Mouse (Mus musculus) limb, embryonic 11.5 days (tissue): ENCODE data around the gene Pcbp4. TPM values are rescaled to one million over a fixed set of nuclear protein-coding genes. Genes with fewer than 3 reads are reported as not detected.
A peak's percentile ranks its signal among the peaks of the same experiment; 100 is the strongest.

ENCODE experiments used
- ATAC-seq: fragments of 200-750 bp; cut with Nextera tagmentation; 2 replicates; pipeline ENCODE4 v1.8.0; 2017; ENCODE audit warnings: low read depth; ENCODE audit not compliant: insufficient number of reproducible peaks, low FRiP score, low TSS enrichment
- DNase-seq: peaks from one replicate; pipeline ENCODE4 v3.0.0-alpha.2; 2015; ENCODE audit warnings: low spot score
- H3K27ac ChIP-seq: fragments of 300-500 bp; sonication (generic); replicated peaks from 2 replicates; pipeline ENCODE4 v1.5.1; 2014; ENCODE audit warnings: low read depth, mild to moderate bottlenecking, low read length
- H3K27me3 ChIP-seq: fragments of 300-500 bp; sonication (generic); 2 replicates; pipeline ENCODE4 v1.6.1; 2014; ENCODE audit warnings: mild to moderate bottlenecking, low read length, mixed read lengths; ENCODE audit not compliant: control insufficient read depth, insufficient read depth
- H3K36me3 ChIP-seq: fragments of 300-500 bp; sonication (generic); 2 replicates; pipeline ENCODE4 v1.6.1; 2014; ENCODE audit warnings: mild to moderate bottlenecking, low read length, moderate library complexity, mixed read lengths; ENCODE audit not compliant: control insufficient read depth, insufficient read depth
- H3K4me1 ChIP-seq: fragments of 300-500 bp; sonication (generic); 2 replicates; pipeline ENCODE4 v1.6.1; 2014; ENCODE audit warnings: low read length, mixed read lengths; ENCODE audit not compliant: control insufficient read depth, insufficient read depth
- H3K4me2 ChIP-seq: fragments of 300-500 bp; sonication (generic); 2 replicates; pipeline ENCODE4 v1.6.1; 2014; ENCODE audit warnings: low read depth, mild to moderate bottlenecking, moderate library complexity; ENCODE audit not compliant: severe bottlenecking
- H3K4me3 ChIP-seq: fragments of 300-500 bp; sonication (generic); 2 replicates; pipeline ENCODE4 v1.5.1; 2014; ENCODE audit warnings: low read depth, low read length
- H3K9ac ChIP-seq: fragments of 300-500 bp; sonication (generic); 2 replicates; pipeline ENCODE4 v1.6.1; 2014; ENCODE audit warnings: mild to moderate bottlenecking, low read length
- H3K9me3 ChIP-seq: fragments of 300-500 bp; sonication (generic); 2 replicates; pipeline ENCODE4 v1.6.1; 2016; ENCODE audit warnings: low read length; ENCODE audit not compliant: control insufficient read depth
- WGBS: fragments of 180-500 bp; shearing (Covaris S2); extraction: QIAGEN DNeasy Blood & Tissue Kit; methylation state at CpG from one replicate; pipeline ENCODE4 v1.1.7; 2014; 5-methylcytosine and 5-hydroxymethylcytosine counted together
- polyA plus RNA-seq: library from polyadenylated mRNA; unstranded; fragments of >200 nt; fragmentation: Nextera tagmentation; extraction: Ambion mirVana; gene quantifications from 2 replicates; pipeline ENCODE4 v1.2.1, GENCODE M21; 2014

Gene Pcbp4
- polyA plus RNA-seq, 1 experiment from 2014 or later, result 172 TPM

DNA sequence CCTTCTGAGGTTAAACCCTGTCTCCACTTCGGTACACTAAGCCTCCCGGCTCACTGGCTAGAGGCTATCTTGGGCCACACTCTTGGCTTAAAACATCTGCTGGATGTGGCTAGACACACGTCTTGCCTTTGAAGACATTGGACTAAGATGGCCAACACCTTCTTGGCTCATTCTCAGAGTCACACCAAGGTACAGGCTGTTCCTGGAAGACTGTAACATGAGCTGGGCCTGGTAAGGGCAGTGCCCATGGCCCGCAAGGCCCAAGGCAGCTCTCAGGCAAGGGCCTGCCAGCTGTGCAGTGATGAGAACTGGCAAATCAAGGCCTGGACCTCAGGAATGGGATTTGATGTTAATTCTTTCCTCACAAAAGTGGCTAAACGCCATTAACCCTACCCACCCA lies 39.5 kb upstream of the Pcbp4 start:
- DNase-seq, result no peak
- Histone ChIP-seq H3K9ac (no peak overlapping the region), H3K27me3 (no peaks in the 10 kb centered on the region), H3K27ac (no peak overlapping the region), H3K9me3 (no peaks in the 10 kb centered on the region), H3K4me3 (no peak overlapping the region), H3K36me3 (no peaks in the 10 kb centered on the region), H3K4me1 (peaks cover 24% of the 10 kb centered on the region), H3K4me2 (no peak overlapping the region)
- WGBS, result 79% methylated on average over 5 of the region's 5 CpGs
- ATAC-seq, result no peak

DNA sequence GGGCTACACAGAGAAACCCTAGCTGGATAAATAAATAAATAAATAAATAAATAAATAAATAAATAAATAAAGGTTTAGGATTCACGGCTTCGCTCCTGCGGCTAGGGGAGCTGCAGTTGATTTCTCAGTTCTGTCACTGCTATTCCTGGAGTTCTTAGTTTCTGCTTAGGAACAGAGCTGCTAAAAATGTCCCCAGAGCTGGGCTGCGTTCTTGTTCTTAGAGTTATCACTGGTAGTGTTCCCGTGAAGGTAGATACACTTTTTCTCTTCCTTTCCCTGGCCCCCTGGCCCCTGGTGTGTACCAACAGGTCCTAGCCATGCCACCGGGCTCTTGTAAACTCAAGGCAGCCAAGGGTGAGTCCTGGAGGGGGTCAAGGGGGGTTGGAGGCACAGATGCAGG lies 36.3 kb upstream of the Pcbp4 start:
- no peaks in the 10 kb centered on the region for H3K36me3 ChIP-seq
- no peak overlapping the region for H3K9ac ChIP-seq
- no peak overlapping the region for H3K4me3 ChIP-seq
- WGBS, result 79% methylated on average over 6 of the region's 6 CpGs
- H3K27ac ChIP-seq, result no peak overlapping the region
- no peak overlapping the region for H3K4me2 ChIP-seq
- no peak for DNase-seq
- H3K9me3 ChIP-seq, result no peaks in the 10 kb centered on the region
- ATAC-seq, result no peak
- H3K4me1 ChIP-seq, result peaks cover 32% of the 10 kb centered on the region
- no peaks in the 10 kb centered on the region for H3K27me3 ChIP-seq

DNA sequence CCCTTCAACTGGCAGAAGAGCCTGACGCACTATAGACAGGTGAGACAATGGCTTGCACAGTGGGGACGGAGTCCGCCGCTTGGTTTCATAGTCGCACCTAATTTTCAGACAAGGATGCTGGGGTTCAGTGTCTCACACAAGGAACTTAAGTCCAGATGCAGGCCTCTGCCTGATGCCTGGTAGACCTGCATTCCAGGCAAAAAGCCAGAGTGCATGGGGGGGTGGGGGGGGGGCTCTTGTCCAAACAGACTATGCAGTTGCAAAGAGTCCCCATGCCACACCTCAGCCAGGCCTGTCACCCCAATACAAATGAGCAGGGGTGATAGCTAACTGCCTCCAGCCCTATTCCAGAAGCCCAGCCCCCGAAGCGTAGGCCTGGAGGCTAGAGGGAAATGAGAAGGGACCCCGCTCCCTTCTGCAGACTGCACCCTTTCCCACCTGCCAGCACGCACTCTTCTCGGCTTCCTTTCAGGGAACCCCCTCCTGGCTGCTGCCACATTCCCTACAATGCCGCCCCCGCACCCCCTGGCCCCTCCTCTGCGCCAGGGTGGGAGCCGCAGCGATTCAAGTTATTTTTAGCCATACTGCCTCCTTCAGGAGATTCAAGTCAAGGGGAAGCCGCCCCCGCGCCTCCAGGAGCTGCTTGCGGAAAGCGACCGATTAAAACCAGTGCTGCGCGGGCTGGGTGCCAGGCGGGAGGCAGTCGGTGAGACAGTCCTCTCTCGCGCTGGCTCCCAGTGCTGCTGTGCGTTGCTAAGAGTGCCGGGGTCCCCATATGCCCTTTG lies 35.1 kb upstream of the Pcbp4 start:
- H3K4me2 ChIP-seq, result peak overlapping the region; percentile 48
- peak overlapping the region; percentile 55 for H3K9ac ChIP-seq
- DNase-seq (peak; percentile 82), ATAC-seq (peak; percentile 14; the same call in 1 of the 2 replicates)
- peak overlapping the region; percentile 52; the same call in 1 of the 2 replicates for H3K27ac ChIP-seq
- no peaks in the 10 kb centered on the region for H3K9me3 ChIP-seq
- peak overlapping the region; percentile 23 for H3K4me3 ChIP-seq
- H3K4me1 ChIP-seq, result peaks cover 32% of the 10 kb centered on the region
- no peaks in the 10 kb centered on the region for H3K36me3 ChIP-seq
- WGBS, result 17% methylated on average over 29 of the region's 29 CpGs
- no peaks in the 10 kb centered on the region for H3K27me3 ChIP-seq

DNA sequence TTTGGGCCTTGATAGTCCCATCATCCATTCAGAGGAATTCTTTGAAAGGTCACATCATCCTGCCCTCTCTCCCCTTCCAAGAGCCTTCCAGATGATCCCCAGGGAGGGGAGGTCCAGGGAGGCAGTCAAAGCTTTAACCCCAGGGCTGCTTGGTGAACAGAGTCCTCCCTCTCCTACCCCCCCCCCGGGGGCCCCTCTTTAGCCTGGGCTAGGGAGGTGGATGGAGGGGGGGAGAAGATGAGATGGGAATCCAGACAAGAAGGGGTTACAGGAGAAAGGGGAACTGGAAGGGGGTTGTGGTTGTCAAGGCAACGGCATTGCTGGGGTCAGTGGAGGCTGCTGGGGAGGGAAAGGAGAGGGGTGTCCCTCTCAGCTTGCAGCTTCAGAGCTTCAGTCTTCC lies 32.5 kb upstream of the Pcbp4 start:
- H3K4me1 ChIP-seq, result peaks cover 32% of the 10 kb centered on the region
- no peaks in the 10 kb centered on the region for H3K9me3 ChIP-seq
- no peak overlapping the region for H3K4me3 ChIP-seq
- no peak overlapping the region; the same call in 1 of the 2 replicates for H3K27ac ChIP-seq
- DNase-seq (peak; percentile 42), ATAC-seq (0 out of 2 replicates have a peak, but pooled peaks have one; percentile 17)
- H3K27me3 ChIP-seq, result no peaks in the 10 kb centered on the region
- no peak overlapping the region; the same call in 1 of the 2 replicates for H3K9ac ChIP-seq
- H3K36me3 ChIP-seq, result no peaks in the 10 kb centered on the region
- peak overlapping the region; percentile 10 for H3K4me2 ChIP-seq
- WGBS, result 0% methylated on average over 2 of the region's 2 CpGs

DNA sequence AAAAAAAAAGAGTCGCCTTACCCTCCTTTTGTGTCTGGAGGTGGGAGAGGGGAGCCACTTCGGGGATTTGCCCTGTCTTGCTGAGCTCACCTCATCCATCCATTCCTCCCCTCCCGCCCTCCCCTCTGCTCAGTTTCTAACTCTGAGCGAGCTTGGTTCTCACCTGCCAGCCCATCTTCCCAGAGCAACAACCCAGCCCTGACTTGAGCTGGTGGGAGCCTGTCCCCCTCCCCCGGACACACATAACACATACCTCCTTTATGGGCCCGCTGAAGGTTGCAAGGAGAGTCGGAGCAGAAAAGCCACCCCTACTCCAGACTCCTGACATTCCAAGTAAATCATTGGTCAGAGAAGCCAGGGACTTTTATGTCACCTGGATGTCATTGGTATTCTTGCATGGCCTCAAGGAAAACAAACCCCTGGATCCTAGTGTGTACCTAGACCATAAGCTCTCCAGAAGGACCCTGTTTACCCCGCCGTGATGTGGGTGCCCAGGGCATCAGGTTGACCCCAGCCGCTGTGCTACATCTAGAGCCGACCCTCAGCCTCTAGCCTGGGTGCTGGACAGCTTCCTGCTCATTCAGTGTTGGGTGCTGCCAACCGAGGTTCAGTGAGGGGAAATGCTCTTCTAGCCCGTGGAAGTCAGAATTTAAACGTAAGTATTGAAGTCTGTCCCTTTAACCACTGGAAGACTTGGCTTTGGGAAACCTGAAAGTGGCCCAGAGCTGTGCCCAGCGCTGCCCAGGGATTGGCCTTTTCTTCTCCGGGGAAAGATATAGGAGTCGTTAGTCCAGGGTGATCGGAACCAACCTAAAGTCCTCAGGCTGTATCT lies 31.8 kb upstream of the Pcbp4 start:
- H3K9ac ChIP-seq, result no peak overlapping the region; the same call in 1 of the 2 replicates
- H3K4me3 ChIP-seq, result no peak overlapping the region
- peak; percentile 24; the same call in 1 of the 2 replicates for ATAC-seq

DNA sequence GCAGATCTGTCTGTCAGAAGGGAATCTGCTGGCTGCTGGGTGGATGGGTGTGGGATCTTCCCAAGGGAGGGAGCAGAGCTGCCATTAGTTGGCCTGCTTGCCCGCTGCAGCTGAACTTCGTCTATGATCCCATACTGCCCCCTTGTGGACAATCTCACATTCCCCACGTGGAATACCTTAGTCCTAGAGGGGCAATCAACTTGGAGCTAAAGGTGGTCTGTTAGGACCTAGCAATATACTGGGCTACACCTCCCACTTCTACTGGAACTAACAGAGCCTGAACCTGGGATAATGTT lies 31.3 kb upstream of the Pcbp4 start:
- H3K4me1 ChIP-seq, result peaks cover 32% of the 10 kb centered on the region
- H3K4me3 ChIP-seq, result no peak overlapping the region
- no peaks in the 10 kb centered on the region for H3K27me3 ChIP-seq
- H3K9me3 ChIP-seq, result no peaks in the 10 kb centered on the region
- peak overlapping the region; percentile 21 for H3K4me2 ChIP-seq
- H3K36me3 ChIP-seq, result no peaks in the 10 kb centered on the region
- H3K27ac ChIP-seq, result no peak overlapping the region
- WGBS, result 0% methylated on average over 3 of the region's 3 CpGs
- peak; percentile 73 for ATAC-seq
- peak; percentile 93 for DNase-seq
- no peak overlapping the region for H3K9ac ChIP-seq

More for the DNA sequence above, 31.8 kb upstream of the Pcbp4 start:
- H3K4me2 ChIP-seq, result peak overlapping the region; percentile 21
- no peaks in the 10 kb centered on the region for H3K36me3 ChIP-seq
- H3K4me1 ChIP-seq, result peaks cover 32% of the 10 kb centered on the region
- DNase-seq, result peak; percentile 46
- H3K9me3 ChIP-seq, result no peaks in the 10 kb centered on the region
- WGBS, result 8% methylated on average over 17 of the region's 18 CpGs
- H3K27ac ChIP-seq, result peak overlapping the region; percentile 59; the same call in 1 of the 2 replicates
- H3K27me3 ChIP-seq, result no peaks in the 10 kb centered on the region

DNA sequence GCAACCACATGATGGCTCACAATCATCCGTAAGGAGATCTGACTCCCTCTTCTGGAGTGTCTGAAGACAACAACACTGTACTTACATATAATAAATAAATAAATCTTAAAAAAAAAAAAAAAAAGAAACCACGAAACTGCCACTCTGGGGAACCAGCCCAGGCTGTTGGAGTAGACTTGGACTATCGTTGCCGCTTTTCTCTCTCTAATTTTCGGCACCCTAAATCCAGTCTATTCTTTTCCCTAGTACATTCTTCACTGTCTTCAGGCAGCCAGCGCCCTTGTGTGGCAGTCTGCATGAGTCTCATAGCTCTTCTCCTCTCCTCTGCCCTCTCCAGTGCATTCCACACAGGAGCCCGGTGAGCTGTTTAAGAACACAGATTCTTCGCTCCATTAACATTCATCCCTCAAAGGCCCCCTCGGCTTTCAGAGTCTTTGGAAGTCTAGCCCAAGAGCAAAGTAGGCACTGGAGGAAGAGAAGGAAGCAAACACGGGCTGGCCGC lies 24.3 kb upstream of the Pcbp4 start:
- H3K4me1 ChIP-seq, result peaks cover 10% of the 10 kb centered on the region; the same call in 1 of the 2 replicates

More for the DNA sequence above, 24.3 kb upstream of the Pcbp4 start:
- DNase-seq (no peak), ATAC-seq (peak; percentile 58)
- H3K4me3 ChIP-seq, result peak overlapping the region; percentile 92
- no peaks in the 10 kb centered on the region for H3K27me3 ChIP-seq
- H3K36me3 ChIP-seq, result peaks cover 19% of the 10 kb centered on the region
- peak overlapping the region; percentile 73 for H3K9ac ChIP-seq
- no peaks in the 10 kb centered on the region for H3K9me3 ChIP-seq
- 21% methylated on average over 11 of the region's 11 CpGs for WGBS
- peak overlapping the region; percentile 89 for H3K27ac ChIP-seq
- peak overlapping the region; percentile 55 for H3K4me2 ChIP-seq
